Mouse (Mus musculus) forelimb bud, embryonic 11.5 days (tissue): ENCODE measurements at regions not wholly inside any gene's neighbourhood (a gene's known extent, or its start where the extent isn't known, plus 50 kb on each side); places are given as distances from the start of the nearest gene placed in this dataset.

ENCODE experiments used
- DNase-seq: peaks from one replicate; pipeline ENCODE4 v3.0.0-alpha.2; 2012; ENCODE audit warnings: low read depth, low spot score

DNA sequence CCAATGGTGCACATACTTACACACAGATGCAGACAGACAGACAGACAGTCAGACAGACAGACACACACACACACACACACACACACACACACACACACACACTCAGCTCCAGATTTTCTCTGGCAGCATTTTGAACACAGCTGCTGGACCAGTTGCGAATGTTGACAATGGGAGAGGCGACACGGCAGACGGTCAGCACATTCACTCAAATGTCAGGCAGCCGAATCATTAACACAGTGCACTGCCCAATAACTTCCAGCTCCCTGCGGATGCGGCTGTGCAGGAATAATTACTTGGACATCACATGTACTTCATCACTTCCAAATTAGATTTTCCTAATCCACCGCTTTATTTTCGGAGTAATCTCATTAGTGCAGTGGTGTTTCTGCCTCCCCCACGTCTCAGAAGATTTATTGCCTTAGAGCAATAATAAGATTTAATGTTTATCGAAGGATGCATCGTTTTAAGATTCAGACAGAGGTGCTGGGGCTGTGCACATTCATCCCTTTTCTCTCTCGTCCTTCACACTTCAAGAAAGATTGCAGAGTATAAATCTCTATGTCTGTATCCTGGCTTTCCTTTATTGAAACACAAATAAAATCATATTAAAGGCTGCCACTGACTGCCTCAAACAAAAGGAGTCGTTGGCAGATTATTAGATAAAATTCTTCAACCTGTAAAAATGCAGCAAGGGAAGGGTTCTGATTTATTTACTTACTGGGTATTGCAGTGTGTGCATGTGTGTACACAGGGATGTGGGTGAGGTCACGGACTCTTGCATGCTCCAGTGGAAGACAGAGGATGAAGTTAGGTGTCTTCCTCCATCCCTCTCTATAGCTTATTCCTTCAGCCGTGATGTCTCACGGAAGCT lies 70.9 kb upstream of the Gas2 start:
- no peak for DNase-seq

DNA sequence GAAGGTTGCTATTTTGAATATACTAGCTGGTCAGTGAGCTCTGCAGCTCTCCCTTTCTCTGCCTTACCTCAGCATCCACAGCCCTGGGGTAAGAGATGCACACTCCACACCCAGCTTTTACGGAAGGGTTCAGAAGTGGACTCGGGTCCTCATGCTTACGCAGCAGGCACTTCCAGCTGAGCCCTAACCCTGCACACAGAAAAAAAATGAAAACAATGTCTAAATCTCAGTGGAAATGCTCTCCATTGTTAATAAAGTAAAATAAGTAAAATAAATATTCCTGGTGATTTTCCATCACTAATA lies 70.3 kb upstream of the Gas2 start:
- DNase-seq, result no peak
